Mouse (Mus musculus): ENCODE results near the gene Rnf222. TPM values are rescaled to one million over a fixed set of nuclear protein-coding genes. Genes with fewer than 3 reads are reported as not detected.

Gene Rnf222
- polyA plus RNA-seq, 1 experiment from 2014 or later = not detected

GRCm38 (mm10) chr11:68863631-68864091 lies 24.7 kb upstream of the Rnf222 start:
- H3K27me3 ChIP-seq = no peaks in the 10 kb centered on the region
- no peaks in the 10 kb centered on the region for H3K9me3 ChIP-seq
- H3K4me1 ChIP-seq = no peaks in the 10 kb centered on the region
- H3K4me3 ChIP-seq = no peak overlapping the region
- no peak overlapping the region for H3K4me2 ChIP-seq (replicated peaks)
- no peak overlapping the region for H3K9ac ChIP-seq (replicated peaks)
- no peaks in the 10 kb centered on the region for H3K36me3 ChIP-seq
- no peak for ATAC-seq (replicated peaks)
- WGBS = 79% methylated on average over 4 of the region's 4 CpGs
- no peak overlapping the region for H3K27ac ChIP-seq (replicated peaks)

GRCm38 (mm10) chr11:68864544-68865189 lies 23.7 kb upstream of the Rnf222 start:
- no peaks in the 10 kb centered on the region for H3K4me1 ChIP-seq
- 66% methylated on average over 9 of the region's 9 CpGs for WGBS
- H3K4me2 ChIP-seq (replicated peaks) = no peak overlapping the region
- no peak for ATAC-seq (replicated peaks)
- H3K9ac ChIP-seq (replicated peaks) = no peak overlapping the region
- H3K36me3 ChIP-seq = no peaks in the 10 kb centered on the region
- H3K27ac ChIP-seq (replicated peaks) = no peak overlapping the region
- H3K9me3 ChIP-seq = no peaks in the 10 kb centered on the region
- no peaks in the 10 kb centered on the region for H3K27me3 ChIP-seq
- no peak overlapping the region for H3K4me3 ChIP-seq

GRCm38 (mm10) chr11:68871277-68871676 lies 17.1 kb upstream of the Rnf222 start:
- no peaks in the 10 kb centered on the region for H3K4me1 ChIP-seq
- no peaks in the 10 kb centered on the region for H3K9me3 ChIP-seq
- 71% methylated on average over 9 of the region's 9 CpGs for WGBS
- H3K27ac ChIP-seq (replicated peaks) = no peak overlapping the region
- ATAC-seq (replicated peaks) = no peak
- H3K27me3 ChIP-seq = no peaks in the 10 kb centered on the region
- no peak overlapping the region for H3K4me3 ChIP-seq
- H3K36me3 ChIP-seq = no peaks in the 10 kb centered on the region
- H3K9ac ChIP-seq (replicated peaks) = no peak overlapping the region
- H3K4me2 ChIP-seq (replicated peaks) = no peak overlapping the region

- H3K36me3 ChIP-seq = no peaks in the 10 kb centered on the region
- WGBS = 69% methylated on average over 6 of the region's 6 CpGs
- no peak for ATAC-seq (replicated peaks)
- H3K27me3 ChIP-seq = no peaks in the 10 kb centered on the region
- no peak within 1 kb of the TSS for H3K4me2 ChIP-seq (replicated peaks)
- H3K9me3 ChIP-seq = no peaks in the 10 kb centered on the region
- H3K27ac ChIP-seq (replicated peaks) = no peak within 1 kb of the TSS
- no peak within 1 kb of the TSS for H3K9ac ChIP-seq (replicated peaks)
- no peaks in the 10 kb centered on the region for H3K4me1 ChIP-seq
- H3K4me3 ChIP-seq = no peak within 1 kb of the TSS
Observed at GRCm38 (mm10) chr11:68871748-68872147, 16.6 kb upstream of the Rnf222 start, which contains the start of gene Ndel1. Ndel1 (minus strand) TSS chr11:68871858.

- no peaks in the 10 kb centered on the region for H3K4me1 ChIP-seq
- no peak for ATAC-seq (replicated peaks)
- no peak overlapping the region for H3K9ac ChIP-seq (replicated peaks)
- H3K4me3 ChIP-seq = no peak overlapping the region
- no peak overlapping the region for H3K4me2 ChIP-seq (replicated peaks)
- 0% methylated on average over 2 of the region's 2 CpGs for WGBS
- no peaks in the 10 kb centered on the region for H3K27me3 ChIP-seq
- H3K36me3 ChIP-seq = no peaks in the 10 kb centered on the region
- no peak overlapping the region for H3K27ac ChIP-seq (replicated peaks)
- no peaks in the 10 kb centered on the region for H3K9me3 ChIP-seq
Observed at GRCm38 (mm10) chr11:68874841-68875240, 13.5 kb upstream of the Rnf222 start.

- 92% methylated on average over 5 of the region's 5 CpGs for WGBS
- H3K27me3 ChIP-seq = no peaks in the 10 kb centered on the region
- H3K9me3 ChIP-seq = no peaks in the 10 kb centered on the region
- no peak overlapping the region for H3K4me3 ChIP-seq
- H3K4me1 ChIP-seq = no peaks in the 10 kb centered on the region
- H3K36me3 ChIP-seq = no peaks in the 10 kb centered on the region
- H3K9ac ChIP-seq (replicated peaks) = no peak overlapping the region
- H3K27ac ChIP-seq (replicated peaks) = no peak overlapping the region
- no peak for ATAC-seq (replicated peaks)
- no peak overlapping the region for H3K4me2 ChIP-seq (replicated peaks)
Observed at GRCm38 (mm10) chr11:68878811-68879210, 9.5 kb upstream of the Rnf222 start.

GRCm38 (mm10) chr11:68882107-68882506 lies 6.2 kb upstream of the Rnf222 start:
- Histone ChIP-seq H3K4me3 (no peak overlapping the region), H3K9ac (replicated peaks) (no peak overlapping the region), H3K27me3 (no peaks in the 10 kb centered on the region), H3K9me3 (no peaks in the 10 kb centered on the region), H3K36me3 (no peaks in the 10 kb centered on the region), H3K27ac (replicated peaks) (no peak overlapping the region), H3K4me1 (no peaks in the 10 kb centered on the region), H3K4me2 (replicated peaks) (no peak overlapping the region)
- ATAC-seq (replicated peaks) = no peak
- 23% methylated on average over 14 of the region's 14 CpGs for WGBS

- ATAC-seq (replicated peaks) = no peak
- WGBS = 80% methylated on average over 2 of the region's 2 CpGs
Observed at GRCm38 (mm10) chr11:68883843-68884242, 4.5 kb upstream of the Rnf222 start.

GRCm38 (mm10) chr11:68884368-68884767 lies 4.0 kb upstream of the Rnf222 start:
- Histone ChIP-seq H3K27me3 (no peaks in the 10 kb centered on the region), H3K27ac (replicated peaks) (no peak overlapping the region), H3K4me1 (no peaks in the 10 kb centered on the region), H3K4me2 (replicated peaks) (no peak overlapping the region), H3K9me3 (no peaks in the 10 kb centered on the region), H3K4me3 (no peak overlapping the region), H3K9ac (replicated peaks) (no peak overlapping the region), H3K36me3 (no peaks in the 10 kb centered on the region)
- no peak for ATAC-seq (replicated peaks)
- 75% methylated on average over 5 of the region's 5 CpGs for WGBS

More at GRCm38 (mm10) chr11:68883843-68884242, 4.5 kb upstream of the Rnf222 start:
- Histone ChIP-seq H3K27me3 (no peaks in the 10 kb centered on the region), H3K27ac (replicated peaks) (no peak overlapping the region), H3K4me3 (no peak overlapping the region), H3K9me3 (no peaks in the 10 kb centered on the region), H3K9ac (replicated peaks) (no peak overlapping the region), H3K4me2 (replicated peaks) (no peak overlapping the region), H3K36me3 (no peaks in the 10 kb centered on the region), H3K4me1 (no peaks in the 10 kb centered on the region)

GRCm38 (mm10) chr11:68886091-68886490 lies 2.3 kb upstream of the Rnf222 start:
- no peaks in the 10 kb centered on the region for H3K36me3 ChIP-seq
- ATAC-seq (replicated peaks) = no peak
- H3K4me2 ChIP-seq (replicated peaks) = no peak overlapping the region
- H3K27me3 ChIP-seq = no peaks in the 10 kb centered on the region
- no peak overlapping the region for H3K9ac ChIP-seq (replicated peaks)
- no peak overlapping the region for H3K27ac ChIP-seq (replicated peaks)
- 89% methylated on average over 5 of the region's 5 CpGs for WGBS
- no peaks in the 10 kb centered on the region for H3K4me1 ChIP-seq
- no peak overlapping the region for H3K4me3 ChIP-seq
- no peaks in the 10 kb centered on the region for H3K9me3 ChIP-seq

GRCm38 (mm10) chr11:68888653-68889052 lies 300 bp downstream of the Rnf222 start:
- H3K27ac ChIP-seq (replicated peaks) = no peak overlapping the region
- no peaks in the 10 kb centered on the region for H3K27me3 ChIP-seq
- no peak for ATAC-seq (replicated peaks)
- WGBS = 79% methylated on average over 2 of the region's 2 CpGs
- H3K9me3 ChIP-seq = no peaks in the 10 kb centered on the region
- no peak overlapping the region for H3K9ac ChIP-seq (replicated peaks)
- no peak overlapping the region for H3K4me3 ChIP-seq
- H3K36me3 ChIP-seq = no peaks in the 10 kb centered on the region
- no peak overlapping the region for H3K4me2 ChIP-seq (replicated peaks)
- no peaks in the 10 kb centered on the region for H3K4me1 ChIP-seq

- 52% methylated on average over 2 of the region's 2 CpGs for WGBS
- Histone ChIP-seq H3K4me2 (replicated peaks) (no peak overlapping the region), H3K4me3 (no peak overlapping the region), H3K27ac (replicated peaks) (no peak overlapping the region), H3K9ac (replicated peaks) (no peak overlapping the region), H3K36me3 (no peaks in the 10 kb centered on the region), H3K9me3 (no peaks in the 10 kb centered on the region), H3K27me3 (no peaks in the 10 kb centered on the region), H3K4me1 (no peaks in the 10 kb centered on the region)
- ATAC-seq (replicated peaks) = no peak
Observed at GRCm38 (mm10) chr11:68890625-68891024, 2.3 kb downstream of the Rnf222 start.

GRCm38 (mm10) chr11:68891823-68892222 lies 3.5 kb downstream of the Rnf222 start:
- H3K27ac ChIP-seq (replicated peaks) = no peak overlapping the region
- no peaks in the 10 kb centered on the region for H3K4me1 ChIP-seq
- H3K4me2 ChIP-seq (replicated peaks) = no peak overlapping the region
- H3K27me3 ChIP-seq = no peaks in the 10 kb centered on the region
- H3K4me3 ChIP-seq = no peak overlapping the region
- no peak overlapping the region for H3K9ac ChIP-seq (replicated peaks)
- 83% methylated on average over 5 of the region's 5 CpGs for WGBS
- no peak for ATAC-seq (replicated peaks)
- no peaks in the 10 kb centered on the region for H3K9me3 ChIP-seq
- no peaks in the 10 kb centered on the region for H3K36me3 ChIP-seq

Data from forebrain, embryonic 15.5 days (tissue).